Mouse (Mus musculus): Measurements from ENCODE around the gene Man1a. TPM values are rescaled to one million over a fixed set of nuclear protein-coding genes. Genes with fewer than 3 reads are reported as not detected.
A peak's percentile ranks its signal among the peaks of the same experiment; 100 is the strongest.

Gene Man1a
- polyA plus RNA-seq, 1 experiment from 2014 or later, result 3.8 TPM

- 54% methylated on average over 7 of the region's 7 CpGs for WGBS
- no peak overlapping the region for H3K9ac ChIP-seq (replicated peaks; ENCODE audit: low read depth, low read length)
- peak; percentile 95 for ATAC-seq
- no peak overlapping the region for H3K4me2 ChIP-seq (ENCODE audit: low read length)
- H3K27ac ChIP-seq (ENCODE audit: low read length), result no peak overlapping the region
- H3K36me3 ChIP-seq (ENCODE audit: control insufficient read depth, insufficient read depth), result no peaks in the 10 kb centered on the region
- no peaks in the 10 kb centered on the region for H3K27me3 ChIP-seq (replicated peaks; ENCODE audit: control insufficient read depth, insufficient read depth, low read length)
- H3K4me1 ChIP-seq (replicated peaks; ENCODE audit: control insufficient read depth, insufficient read depth, low read length), result no peaks in the 10 kb centered on the region
- no peak overlapping the region for H3K4me3 ChIP-seq (replicated peaks; ENCODE audit: low read length)
- no peaks in the 10 kb centered on the region for H3K9me3 ChIP-seq (ENCODE audit: control insufficient read depth, low read length)
Observed at GRCm38 (mm10) chr10:53863486-53864357, 212.7 kb downstream of the Man1a start.

DNA sequence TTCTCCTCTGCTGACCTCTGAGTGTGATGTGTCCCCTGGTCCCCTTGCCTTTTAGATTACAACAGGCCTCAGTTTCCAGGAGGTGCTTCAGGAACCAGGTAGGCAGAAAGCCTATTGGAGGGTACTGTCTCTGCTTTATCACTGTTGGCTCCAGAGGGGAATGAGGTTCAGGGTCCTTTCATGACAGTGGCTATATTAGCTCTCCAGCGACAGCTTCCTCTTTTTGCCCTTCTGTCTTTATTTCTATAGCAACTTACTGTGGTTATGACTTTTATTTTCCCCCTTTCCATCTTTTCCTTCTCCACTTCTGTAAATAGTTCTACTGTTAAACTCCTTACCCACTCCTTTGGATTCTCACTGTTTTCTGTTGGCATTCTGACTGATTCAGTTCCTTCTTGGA, 216.5 kb downstream of the Man1a start:
- no peak for ATAC-seq
- Histone ChIP-seq H3K36me3 (ENCODE audit: control insufficient read depth, insufficient read depth) (no peaks in the 10 kb centered on the region), H3K4me3 (replicated peaks; ENCODE audit: low read length) (no peak overlapping the region), H3K9me3 (ENCODE audit: control insufficient read depth, low read length) (no peaks in the 10 kb centered on the region), H3K4me1 (replicated peaks; ENCODE audit: control insufficient read depth, insufficient read depth, low read length) (no peaks in the 10 kb centered on the region), H3K4me2 (ENCODE audit: low read length) (no peak overlapping the region), H3K27ac (ENCODE audit: low read length) (no peak overlapping the region), H3K27me3 (replicated peaks; ENCODE audit: control insufficient read depth, insufficient read depth, low read length) (no peaks in the 10 kb centered on the region), H3K9ac (replicated peaks; ENCODE audit: low read depth, low read length) (no peak overlapping the region)
- WGBS, result 81% methylated on average over 1 of the region's 1 CpGs

DNA sequence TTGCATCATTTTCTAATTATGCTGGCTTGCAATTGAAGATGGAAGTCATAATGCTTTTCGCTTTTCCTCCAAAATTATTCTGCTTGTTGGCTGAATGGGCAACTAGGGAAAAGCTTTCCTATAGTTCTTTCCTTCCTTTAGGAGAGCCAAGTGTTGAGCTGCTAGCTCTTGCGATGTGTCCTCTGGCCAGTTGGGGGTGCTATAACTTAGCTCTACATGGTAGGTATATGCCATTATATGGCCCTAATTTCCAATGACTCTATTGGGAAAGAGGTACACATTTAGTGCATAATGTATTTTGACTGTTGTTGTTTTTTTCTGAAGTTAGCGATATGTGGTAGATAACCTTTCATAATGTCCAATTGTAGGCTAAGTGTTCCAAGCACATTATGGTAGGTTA, 217.2 kb downstream of the Man1a start:
- Histone ChIP-seq H3K36me3 (ENCODE audit: control insufficient read depth, insufficient read depth) (no peaks in the 10 kb centered on the region), H3K27me3 (replicated peaks; ENCODE audit: control insufficient read depth, insufficient read depth, low read length) (no peaks in the 10 kb centered on the region), H3K4me1 (replicated peaks; ENCODE audit: control insufficient read depth, insufficient read depth, low read length) (no peaks in the 10 kb centered on the region), H3K4me2 (ENCODE audit: low read length) (no peak overlapping the region), H3K27ac (ENCODE audit: low read length) (no peak overlapping the region), H3K4me3 (replicated peaks; ENCODE audit: low read length) (no peak overlapping the region), H3K9ac (replicated peaks; ENCODE audit: low read depth, low read length) (no peak overlapping the region), H3K9me3 (ENCODE audit: control insufficient read depth, low read length) (no peaks in the 10 kb centered on the region)
- 85% methylated on average over 3 of the region's 3 CpGs for WGBS
- no peak for ATAC-seq

Measured in forebrain, embryonic 16.5 days (tissue).